Comparison of ENCODE assay signal across 8 mouse cellular contexts in genomic region chr12:104418340-104419135, GRCm38 (mm10). TPM values are rescaled to one million over a fixed set of nuclear protein-coding genes. Genes with fewer than 3 reads are reported as not detected.
DNase-seq lines count a peak whose midpoint lies in the region; ATAC-seq and TF ChIP-seq lines count a peak whose summit lies in the region.

No protein-coding gene starts in this region.

- peak; percentile 80 for DNase-seq in ES-CJ7 (ENCODE audit: low read depth, low spot score)
- peak; percentile 65 to 74 for DNase-seq in cerebellum, adult 18-20 months
- DNase-seq in forebrain, postnatal 0 days = peak; percentile 93
- DNase-seq in hindbrain, embryonic 11.5 days (ENCODE audit: low spot score) = peak; percentile 91
- DNase-seq in layer of hippocampus, adult 9-10 months (ENCODE audit: low spot score) = peak; percentile 81
- DNase-seq in lung, embryonic 14.5 days = peak; percentile 91
- peak; percentile 49 for DNase-seq in ovary, adult 18-20 months (ENCODE audit: low spot score)
- DNase-seq in thymus, postnatal 0 days (ENCODE audit: low spot score) = peak; percentile 55

- peak; percentile 90 for TF ChIP-seq CTCF in forebrain, postnatal 0 days (IDR thresholded peaks at IDR 0.05; ENCODE audit: low read depth)
- TF ChIP-seq CTCF in lung, embryonic 14.5 days (IDR thresholded peaks at IDR 0.05; ENCODE audit: low read depth) = peak; percentile 88

- peak overlapping the region; percentile 35; the same call in 1 of the 2 replicates for H3K27ac ChIP-seq in forebrain, postnatal 0 days (ENCODE audit: low read depth, low read length)
- no peak overlapping the region for H3K27ac ChIP-seq in hindbrain, embryonic 11.5 days (ENCODE audit: low read depth, low read length)
- no peak overlapping the region for H3K27ac ChIP-seq in lung, embryonic 14.5 days (ENCODE audit: low read depth)

- peaks cover 5% of the 10 kb centered on the region; the same call in 1 of the 2 replicates for H3K4me1 ChIP-seq in forebrain, postnatal 0 days (ENCODE audit: insufficient read depth)
- no peaks in the 10 kb centered on the region for H3K4me1 ChIP-seq in hindbrain, embryonic 11.5 days (replicated peaks; ENCODE audit: control insufficient read depth, insufficient read depth, low read length)
- no peaks in the 10 kb centered on the region for H3K4me1 ChIP-seq in lung, embryonic 14.5 days (ENCODE audit: insufficient read depth)

- peak overlapping the region; percentile 28 for H3K4me3 ChIP-seq in forebrain, postnatal 0 days (ENCODE audit: low read depth, low read length)
- no peak overlapping the region for H3K4me3 ChIP-seq in hindbrain, embryonic 11.5 days (ENCODE audit: low read depth, low read length)
- H3K4me3 ChIP-seq in lung, embryonic 14.5 days (ENCODE audit: low read depth, low read length) = peak overlapping the region; percentile 14; the same call in 1 of the 2 replicates

- H3K27me3 ChIP-seq in forebrain, postnatal 0 days (ENCODE audit: insufficient read depth, low read length) = no peaks in the 10 kb centered on the region
- H3K27me3 ChIP-seq in hindbrain, embryonic 11.5 days (ENCODE audit: control insufficient read depth, insufficient read depth, low read length) = no peaks in the 10 kb centered on the region
- 0 out of 2 replicates have a peak, but pooled peaks cover 2% of the 10 kb centered on the region for H3K27me3 ChIP-seq in lung, embryonic 14.5 days (ENCODE audit: insufficient read depth, low read length)

- no peaks in the 10 kb centered on the region for H3K36me3 ChIP-seq in forebrain, postnatal 0 days (ENCODE audit: insufficient read depth)
- H3K36me3 ChIP-seq in hindbrain, embryonic 11.5 days (ENCODE audit: control insufficient read depth, insufficient read depth, low read length) = no peaks in the 10 kb centered on the region
- no peaks in the 10 kb centered on the region for H3K36me3 ChIP-seq in lung, embryonic 14.5 days (ENCODE audit: insufficient read depth)

- peak overlapping the region; percentile 31; the same call in 1 of the 2 replicates for H3K9ac ChIP-seq in forebrain, postnatal 0 days
- H3K9ac ChIP-seq in hindbrain, embryonic 11.5 days (ENCODE audit: low read depth, low read length) = no peak overlapping the region
- H3K9ac ChIP-seq in lung, embryonic 14.5 days = no peak overlapping the region

- WGBS in forebrain, postnatal 0 days = 14% methylated on average over 17 of the region's 17 CpGs
- 20% methylated on average over 14 of the region's 17 CpGs for WGBS in hindbrain, embryonic 11.5 days
- WGBS in lung, embryonic 14.5 days = 18% methylated on average over 15 of the region's 17 CpGs

- no peaks in the 10 kb centered on the region for H3K9me3 ChIP-seq in forebrain, postnatal 0 days (ENCODE audit: low read length)
- no peaks in the 10 kb centered on the region for H3K9me3 ChIP-seq in hindbrain, embryonic 11.5 days (ENCODE audit: control insufficient read depth, low read length)
- H3K9me3 ChIP-seq in lung, embryonic 14.5 days (ENCODE audit: low read depth, low read length) = no peaks in the 10 kb centered on the region

- ATAC-seq in forebrain, postnatal 0 days = peak; percentile 89
- ATAC-seq in hindbrain, embryonic 11.5 days (ENCODE audit: low FRiP score) = peak; percentile 82
- peak; percentile 43 for ATAC-seq in lung, embryonic 14.5 days (ENCODE audit: insufficient read depth)

- peak overlapping the region; percentile 49 for H3K4me2 ChIP-seq in forebrain, postnatal 0 days (ENCODE audit: low read depth)
- peak overlapping the region; percentile 31 for H3K4me2 ChIP-seq in hindbrain, embryonic 11.5 days (replicated peaks; ENCODE audit: low read depth, low read length)
- peak overlapping the region; percentile 45 for H3K4me2 ChIP-seq in lung, embryonic 14.5 days

RNA-seq across cellular contexts. Expression of gene Serpina3n, which starts 12.0 kb away (rescaled TPM):
- total RNA-seq in forebrain, postnatal 0 days (2014; rRNA removed) = 3.8 and 4.2 TPM in 2 replicates
- 1.6 and 3.3 TPM in 2 replicates for polyA plus RNA-seq in forebrain, postnatal 0 days (2015; fragmentation: Nextera tagmentation; extraction: Ambion mirVana)
- 0.08 TPM in 1 of 2 replicates, not detected in the other for polyA plus RNA-seq in hindbrain, embryonic 11.5 days (2014; fragmentation: Nextera tagmentation; extraction: Ambion mirVana)
- polyA plus RNA-seq in lung, embryonic 14.5 days (2014; fragmentation: Nextera tagmentation; extraction: Ambion mirVana) = not detected in 2 replicates
- 2.0 and 2.3 TPM in 2 replicates for polyA plus RNA-seq in thymus, postnatal 0 days (2015; fragmentation: Nextera tagmentation; extraction: Ambion mirVana)

RNA-seq across cellular contexts. Expression of gene Gsc, which starts 54.6 kb away (rescaled TPM):
- total RNA-seq in forebrain, postnatal 0 days (2014; rRNA removed) = 1.5 TPM in 1 of 2 replicates, not detected in the other
- 0.11 TPM in 1 of 2 replicates, not detected in the other for polyA plus RNA-seq in forebrain, postnatal 0 days (2015; fragmentation: Nextera tagmentation; extraction: Ambion mirVana)
- 0.48 and 0.85 TPM in 2 replicates for polyA plus RNA-seq in hindbrain, embryonic 11.5 days (2014; fragmentation: Nextera tagmentation; extraction: Ambion mirVana)
- 0.34 TPM in 1 of 2 replicates, not detected in the other for polyA plus RNA-seq in lung, embryonic 14.5 days (2014; fragmentation: Nextera tagmentation; extraction: Ambion mirVana)
- 0.13 and 0.21 TPM in 2 replicates for polyA plus RNA-seq in thymus, postnatal 0 days (2015; fragmentation: Nextera tagmentation; extraction: Ambion mirVana)
